Mouse (Mus musculus) embryonic fibroblast, embryonic 13.5 days (primary cell): ENCODE data around the gene Des.

Source experiments
- CTCF ChIP-seq: IDR thresholded peaks from 2 replicates; pipeline ENCODE4 v1.5.1; 2011; ENCODE audit warnings: mild to moderate bottlenecking, control low read depth, low read length, moderate library complexity, borderline replicate concordance; ENCODE audit not compliant: insufficient read depth
- POLR2A ChIP-seq: IDR thresholded peaks from 2 replicates; pipeline ENCODE4 v1.6.1; 2011; ENCODE audit warnings: low read depth, mild to moderate bottlenecking, control low read depth, low read length, moderate library complexity

DNA sequence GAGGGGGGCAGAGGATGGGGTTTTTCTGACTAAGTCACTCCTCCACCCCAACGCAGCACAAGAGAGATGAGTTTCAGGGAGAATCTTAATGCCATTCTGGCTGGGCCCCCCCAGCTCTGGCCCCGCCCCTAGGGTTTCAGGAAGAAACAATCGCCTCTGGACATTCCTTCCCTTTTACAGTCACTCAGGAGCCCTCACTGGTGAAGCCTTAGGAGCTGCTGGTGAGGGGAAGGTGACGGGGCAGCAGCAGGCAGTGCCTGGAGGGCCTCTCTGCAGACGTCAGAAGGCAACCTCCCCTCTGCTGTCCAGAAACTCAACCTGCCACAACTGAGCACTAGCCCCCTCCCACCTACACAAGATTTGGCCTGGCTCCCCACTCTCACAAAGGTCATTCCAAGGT lies 10.9 kb upstream of the Des start:
- TF ChIP-seq POLR2A (no peak), CTCF (no peak)
